Mouse (Mus musculus) cortical plate, adult 2 months (tissue): ENCODE results near the gene Tmem9.

Source experiments
- CTCF ChIP-seq: fragments of 200-500 bp; IDR thresholded peaks from 2 replicates; pipeline ENCODE4 v1.5.1; 2011; ENCODE audit warnings: mild to moderate bottlenecking, control low read depth, low read length; ENCODE audit not compliant: insufficient read depth; ENCODE audit errors: extremely low read depth
- POLR2A ChIP-seq: fragments of 200-500 bp; IDR thresholded peaks from 2 replicates; pipeline ENCODE4 v1.6.1; 2011; ENCODE audit warnings: mild to moderate bottlenecking, low read length, control low read depth; ENCODE audit not compliant: insufficient read depth; ENCODE audit errors: extremely low read depth

- TF ChIP-seq POLR2A (no peak), CTCF (no peak)
These were observed 43.0 kb downstream of the Tmem9 start for GRCm38 (mm10) chr1:136051013-136051315.
